Mouse (Mus musculus): ENCODE data around the gene Slc38a5.

The Slc38a5 gene

DNA sequence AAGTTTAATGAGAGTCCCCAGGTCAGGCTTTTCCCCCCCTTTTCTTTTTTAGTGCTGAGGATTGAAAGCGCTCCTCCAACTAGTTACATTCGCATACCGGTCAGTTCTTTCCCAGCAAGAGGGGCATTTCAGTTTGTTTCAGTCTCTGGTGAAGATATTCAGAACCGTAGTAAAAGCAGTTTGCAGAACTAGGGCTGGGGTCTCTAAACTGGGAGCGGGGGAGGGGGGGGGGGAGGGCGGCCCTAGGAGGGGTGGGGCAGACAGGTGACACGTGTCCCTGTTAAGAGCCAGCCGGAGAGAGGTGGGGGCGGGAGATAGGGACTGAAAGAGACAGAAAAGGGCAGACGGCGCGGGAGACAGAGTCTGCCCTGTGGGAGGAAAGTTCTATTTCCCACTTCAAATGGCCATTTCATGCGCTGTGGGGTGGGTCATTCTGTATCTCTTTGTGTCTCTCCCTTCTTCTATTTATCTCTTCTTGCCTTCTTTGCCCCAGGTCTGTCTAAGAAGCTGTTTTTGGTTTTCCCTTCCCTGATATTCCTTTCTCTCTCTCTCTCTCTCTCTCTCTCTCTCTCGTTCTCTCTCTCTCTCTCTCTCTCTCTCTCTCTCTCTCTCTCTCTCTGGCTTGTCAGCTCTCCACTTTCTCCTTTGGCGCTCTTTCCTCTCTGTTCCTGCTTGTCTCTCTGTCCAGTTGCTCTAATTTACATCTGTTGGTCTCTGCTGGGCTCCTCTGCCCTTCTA lies at the start of gene Slc38a5:
Gene Slc38a5 (plus strand): TSS at position 51 of the 738 bp plus-strand sequence.
- DNase-seq: no peak

DNA sequence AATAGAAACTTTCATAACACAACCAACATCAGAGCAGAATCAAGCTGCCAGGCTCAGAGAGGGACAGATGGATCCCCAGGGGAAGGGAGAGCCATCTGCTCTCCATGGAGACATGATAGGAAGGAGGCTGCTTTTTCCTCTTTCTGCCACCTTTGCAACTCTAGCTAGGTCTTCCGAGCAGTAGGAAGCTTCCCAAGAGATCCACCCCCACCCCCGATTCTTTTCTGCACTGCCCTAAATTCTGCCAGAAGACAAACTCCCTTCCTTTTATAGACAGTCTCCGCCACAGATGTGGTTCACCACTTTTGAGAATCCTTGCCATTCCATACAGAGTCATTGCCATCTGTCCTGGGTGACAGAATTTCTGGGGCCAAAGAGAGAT lies 48.6 kb upstream of the Slc38a5 start:
- peak; percentile 73 for DNase-seq

DNA sequence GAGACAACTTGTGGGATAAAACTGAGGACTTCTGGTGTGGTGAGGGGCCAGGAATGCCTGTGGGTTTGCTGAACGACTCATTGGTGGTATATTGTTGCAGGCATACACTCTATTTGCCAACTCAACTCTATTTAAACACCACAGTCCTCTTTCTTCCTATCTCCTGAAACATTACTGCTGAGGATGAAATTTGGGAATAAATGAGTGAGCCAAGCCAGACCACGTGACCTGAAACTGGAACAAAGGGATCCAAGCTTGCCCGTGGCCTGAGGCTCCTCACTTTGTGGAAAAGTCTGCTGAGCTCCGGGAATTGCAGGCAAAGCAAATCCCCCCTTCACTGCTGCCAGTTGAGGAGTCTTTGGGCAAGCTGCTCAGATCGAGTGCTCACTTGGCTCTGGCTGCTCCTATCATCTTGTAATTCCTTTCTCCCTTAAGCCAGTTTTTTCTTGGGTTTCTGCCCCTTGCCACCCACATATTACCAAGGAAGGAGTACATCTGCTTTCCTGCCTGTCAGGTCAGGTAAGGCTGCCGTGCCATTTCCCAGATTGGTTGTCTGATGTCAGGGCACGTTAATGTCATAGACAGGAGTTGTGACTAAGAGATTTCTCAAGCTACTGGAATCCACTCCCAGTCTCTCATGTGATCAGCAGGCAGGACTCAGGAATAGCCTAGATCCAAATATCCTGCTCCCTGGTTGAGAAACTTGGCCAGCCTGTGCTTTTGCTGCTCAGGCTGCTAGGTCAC lies 48.1 kb upstream of the Slc38a5 start:
- DNase-seq: peak; percentile 15

DNA sequence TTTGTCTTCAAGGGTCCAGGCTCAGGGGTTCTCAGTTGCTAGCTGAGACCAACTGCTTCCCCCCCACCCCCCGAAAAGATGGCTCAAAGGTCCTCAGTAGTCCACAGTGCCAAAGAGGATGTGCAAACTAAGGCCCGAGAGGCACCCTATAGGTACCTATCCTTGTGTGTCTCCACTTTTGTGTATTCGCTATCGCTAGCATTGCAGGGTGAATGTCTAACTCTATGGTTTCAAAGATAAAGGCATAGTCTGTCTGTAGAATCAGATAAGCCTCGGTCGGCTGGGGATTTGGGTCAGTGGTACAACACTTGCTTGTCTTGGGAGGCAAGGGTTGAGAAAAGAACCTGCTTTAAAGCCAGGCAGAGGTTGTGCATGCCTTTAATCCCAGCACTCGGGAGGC lies 47.5 kb upstream of the Slc38a5 start:
- DNase-seq: no peak

DNA sequence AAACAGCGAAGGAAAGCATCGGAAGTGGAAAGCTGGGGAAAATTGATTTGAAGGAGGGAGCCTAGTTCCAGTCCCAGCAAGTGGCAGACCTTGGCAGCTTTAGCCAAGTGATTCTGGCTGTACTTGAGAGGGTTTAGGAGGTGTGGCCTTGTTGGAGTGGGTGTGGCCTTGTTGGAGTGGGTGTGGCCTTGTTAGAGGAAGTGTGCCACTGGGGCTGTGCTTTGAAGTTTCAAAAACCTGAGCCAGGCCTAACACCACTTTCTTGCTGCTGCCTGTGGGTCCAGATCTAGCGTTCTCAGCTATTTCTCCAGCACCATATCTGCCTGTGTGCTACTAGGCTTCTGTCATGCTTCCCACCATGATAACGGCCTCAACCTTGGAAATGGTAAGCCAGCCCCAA lies 40.7 kb upstream of the Slc38a5 start:
- no peak for DNase-seq

DNA sequence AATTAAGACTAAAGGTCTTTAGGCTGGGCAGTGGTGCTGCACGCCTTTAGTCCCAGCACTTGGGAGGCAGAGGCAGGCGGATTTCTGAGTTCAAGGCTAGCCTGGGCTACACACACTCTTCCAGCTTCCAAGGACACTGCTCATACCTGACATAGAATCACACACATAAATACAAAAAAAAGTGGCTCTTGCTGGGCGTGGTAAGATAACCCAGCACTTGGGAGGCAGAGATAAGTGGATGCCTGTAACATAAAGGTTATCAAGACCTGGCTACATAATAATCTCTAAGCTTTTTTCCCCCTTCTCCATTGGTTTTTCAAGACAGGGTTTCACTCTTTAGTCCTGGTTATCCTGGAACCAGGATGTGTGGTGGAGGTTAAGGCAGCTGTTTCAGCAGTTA lies 37.3 kb upstream of the Slc38a5 start:
- DNase-seq: no peak

DNA sequence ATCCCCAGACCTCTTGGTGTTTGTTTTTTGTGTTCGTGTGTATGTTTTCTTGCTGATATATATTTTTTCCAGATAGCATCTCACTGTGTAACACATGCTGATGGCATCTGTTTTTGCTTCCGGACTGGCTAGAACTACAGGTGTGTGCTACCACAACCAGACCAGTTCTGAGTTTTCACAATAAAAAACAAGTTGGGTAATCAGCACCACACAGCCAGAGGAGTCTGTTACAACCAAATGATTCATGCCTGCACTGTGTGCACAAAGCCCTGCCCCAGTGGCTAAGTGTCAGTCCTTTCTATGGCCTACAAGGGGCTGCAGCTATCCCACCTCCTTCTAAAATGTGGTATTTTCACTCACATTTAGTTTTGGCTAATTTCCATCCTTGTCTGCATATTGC lies 34.2 kb upstream of the Slc38a5 start:
- no peak for DNase-seq

DNA sequence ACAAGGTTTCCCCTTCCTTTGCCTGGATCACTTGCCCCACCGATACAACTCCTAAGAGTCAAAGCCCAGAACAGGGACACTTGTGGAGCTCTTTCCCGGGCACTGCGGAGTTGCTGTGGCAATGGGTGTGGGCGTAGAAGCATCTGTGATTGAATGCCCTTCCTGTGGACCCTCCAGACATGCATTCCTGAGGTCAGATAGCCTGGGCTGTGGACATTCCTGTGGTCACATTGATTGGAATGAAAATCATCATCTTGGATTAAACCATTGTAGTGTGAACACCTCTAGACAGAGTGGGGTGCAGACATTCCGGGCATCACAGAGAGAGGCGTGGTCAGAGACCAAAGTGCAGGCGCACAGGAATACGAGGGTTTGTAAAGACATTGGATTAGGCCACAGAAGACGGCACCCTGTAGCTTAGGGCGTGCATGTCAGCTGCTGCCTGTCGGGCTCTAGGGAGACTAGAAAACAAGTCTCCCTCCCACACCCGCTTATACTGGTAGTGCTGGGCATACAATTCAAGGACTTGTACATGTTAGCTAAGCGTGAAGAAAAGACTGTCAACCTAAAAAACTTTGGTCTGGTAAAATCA lies 32.0 kb upstream of the Slc38a5 start:
- no peak for DNase-seq

DNA sequence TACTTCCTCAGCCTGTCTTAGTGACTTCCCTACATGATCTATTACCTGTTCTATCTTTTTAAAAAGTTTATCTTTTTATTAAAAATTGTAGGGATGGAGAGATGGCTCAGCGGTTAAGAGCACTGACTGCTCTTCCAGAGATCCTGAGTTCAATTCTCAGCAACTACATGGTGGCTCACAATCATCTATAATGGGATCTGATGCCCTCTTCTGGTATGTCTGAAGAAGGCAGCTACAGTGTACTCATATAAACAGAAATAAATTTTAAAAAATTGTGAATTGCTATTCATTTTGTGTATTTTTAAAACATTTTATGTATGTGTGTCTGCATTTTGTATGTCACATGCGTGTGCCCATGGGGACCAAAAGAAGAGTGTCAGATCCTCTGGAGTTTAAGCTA lies 23.3 kb upstream of the Slc38a5 start:
- DNase-seq: no peak

DNA sequence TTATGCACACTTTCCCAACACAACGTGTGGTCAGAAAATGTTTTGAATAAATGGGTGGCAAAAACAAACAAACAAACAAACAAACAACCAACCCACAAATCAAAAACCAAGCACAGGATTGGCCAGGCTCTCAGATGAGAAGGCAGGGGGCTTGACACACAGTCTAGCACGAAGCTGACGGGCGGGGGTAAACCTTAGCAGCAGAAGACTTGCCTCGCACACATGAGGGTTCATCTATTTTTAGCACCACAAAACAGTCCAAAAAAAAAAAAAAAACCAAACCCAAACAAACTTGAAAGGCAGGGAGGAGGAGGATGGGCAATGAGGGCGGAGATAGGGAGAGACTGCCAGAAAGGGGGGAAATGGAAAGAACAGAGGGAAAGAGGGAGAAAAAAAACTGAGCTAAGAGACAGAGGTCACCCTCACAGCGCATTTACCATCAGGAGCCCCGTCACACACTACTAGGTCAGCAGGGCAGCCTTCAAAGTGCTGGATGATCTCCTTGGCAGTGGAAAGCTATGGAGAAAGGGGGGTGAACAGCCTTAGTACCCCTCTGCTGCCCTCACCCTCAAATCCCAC lies 22.3 kb upstream of the Slc38a5 start:
- DNase-seq: no peak

DNA sequence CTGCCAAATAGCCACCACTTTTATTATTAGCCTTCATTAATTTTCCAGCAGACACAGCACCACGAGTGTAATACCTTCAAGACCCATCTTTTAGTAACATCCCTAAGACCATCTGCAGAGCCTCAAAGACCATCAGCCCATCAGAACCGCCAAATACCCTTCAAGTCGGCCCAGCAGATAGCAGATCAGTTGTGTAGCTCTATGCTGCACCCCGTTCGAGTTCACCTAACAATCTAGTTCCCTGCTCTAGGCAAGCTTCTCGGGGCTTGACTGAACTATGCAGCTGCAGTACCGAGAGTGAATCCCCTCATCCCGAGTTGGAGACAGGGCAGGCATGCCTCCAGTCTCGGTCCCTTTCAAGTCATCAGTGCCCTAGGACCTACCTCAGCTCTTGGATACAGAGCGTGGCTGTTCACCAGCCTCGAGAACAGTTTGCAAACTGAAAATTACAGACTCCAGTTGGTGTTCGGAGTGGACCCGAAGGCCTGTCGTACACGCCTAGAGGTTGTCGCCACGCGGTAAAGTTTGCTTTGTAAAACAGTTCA lies 19.1 kb upstream of the Slc38a5 start:
- DNase-seq: no peak

DNA sequence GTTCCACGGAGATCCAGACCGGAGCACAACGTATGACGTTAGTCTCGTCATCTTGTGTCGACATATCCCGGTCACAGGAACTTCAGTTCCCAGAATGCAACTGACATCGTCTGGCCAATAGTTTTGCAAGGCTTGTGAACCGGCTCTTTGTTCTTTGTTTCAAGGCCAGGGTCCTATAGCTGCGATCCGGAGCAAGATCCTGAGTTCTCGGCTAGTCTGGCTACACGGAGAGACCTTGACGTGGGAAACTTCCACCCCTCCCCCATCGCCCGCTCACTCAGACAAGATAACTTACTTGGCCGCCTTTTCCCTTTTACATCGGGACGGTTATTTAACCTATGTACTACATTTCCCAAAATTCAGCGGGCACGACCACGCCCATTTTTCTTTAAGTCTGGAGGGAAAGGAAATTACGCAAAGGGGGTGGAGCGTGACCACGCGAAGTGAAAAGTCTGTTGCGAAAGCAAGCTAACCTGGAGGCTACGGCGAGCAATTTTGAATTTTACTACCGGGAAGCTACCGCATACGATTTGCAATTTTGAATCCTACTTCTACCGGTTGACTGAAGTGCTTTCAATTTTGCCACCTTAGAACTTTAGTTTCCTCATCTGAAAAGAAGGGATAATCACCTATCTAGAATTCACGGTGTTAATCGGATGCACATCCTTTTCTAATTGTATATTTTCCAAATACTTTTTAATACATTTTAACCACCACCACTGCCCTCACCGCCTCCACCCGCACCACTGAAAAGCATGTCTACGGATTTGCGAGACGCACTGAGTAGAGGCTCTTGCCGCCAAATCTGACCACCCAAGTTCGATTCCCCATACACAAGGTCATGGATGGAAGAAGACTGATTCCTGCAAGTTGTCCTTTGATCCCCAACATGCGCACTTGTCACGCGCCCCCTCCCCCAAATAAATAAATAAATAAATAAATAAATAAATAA lies 18.3 kb upstream of the Slc38a5 start, which contains the start of gene Ftsj1:
Gene Ftsj1 (minus strand): TSS at position 73 of the 952 bp plus-strand sequence.
- peak; percentile 87 for DNase-seq

DNA sequence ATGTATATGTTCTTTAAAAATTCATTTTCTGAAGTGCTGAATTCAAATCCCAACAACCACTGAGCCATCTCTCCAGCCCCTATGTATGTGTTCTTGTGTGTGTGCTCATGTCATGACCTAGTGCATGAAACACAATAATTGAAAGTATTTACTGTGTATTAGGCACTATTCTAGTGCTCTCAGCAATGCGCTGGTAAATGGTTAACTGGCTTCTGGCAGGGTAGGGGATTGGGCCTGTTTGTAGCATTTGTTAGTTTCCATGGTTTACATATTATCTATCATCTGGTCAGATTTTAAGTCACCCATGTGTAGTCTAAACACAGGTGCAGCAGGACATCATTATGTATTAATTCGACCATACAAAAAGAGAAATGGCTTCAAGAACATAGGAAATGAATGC lies 17.2 kb upstream of the Slc38a5 start:
- no peak for DNase-seq

DNA sequence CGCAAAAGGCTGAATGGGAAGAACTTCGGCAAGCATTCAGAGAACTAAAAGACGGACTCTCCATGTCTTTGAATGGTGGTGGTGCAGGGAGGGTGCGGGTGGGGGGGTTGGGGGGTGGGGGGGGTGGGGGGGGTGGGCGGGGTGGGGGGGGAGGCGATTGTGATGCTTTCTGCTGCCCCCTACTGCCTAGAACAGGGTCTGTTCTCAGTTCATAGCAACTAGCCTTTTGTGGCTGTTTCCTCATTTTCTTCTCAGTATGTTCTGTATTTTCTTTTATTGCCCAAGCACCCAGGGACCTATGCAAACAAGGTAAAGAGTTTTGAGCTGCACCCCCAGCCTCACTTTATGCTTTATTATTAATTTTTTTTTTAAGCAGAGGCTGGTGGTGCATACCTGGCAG lies 15.1 kb upstream of the Slc38a5 start:
- no peak for DNase-seq

DNA sequence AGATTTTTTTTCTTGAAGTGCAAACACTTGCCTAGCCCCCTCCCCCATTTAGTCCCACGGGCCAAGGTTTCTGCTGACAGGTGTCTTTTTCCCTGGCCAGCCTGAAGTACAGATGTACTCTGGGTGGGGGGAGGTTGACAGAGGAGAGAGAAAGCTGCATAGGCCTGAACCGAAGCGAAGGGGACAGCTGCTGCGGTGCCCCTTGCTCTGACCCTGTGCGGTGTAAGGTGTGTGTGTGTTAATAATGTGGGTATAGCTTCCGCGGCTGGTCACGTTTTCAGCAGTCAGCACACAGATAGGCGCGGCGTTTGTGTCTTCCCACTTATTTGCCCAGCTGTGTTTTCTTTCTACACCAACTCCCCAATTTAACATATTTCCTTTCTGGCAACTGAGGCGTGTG lies 11.5 kb upstream of the Slc38a5 start:
- no peak for DNase-seq

DNA sequence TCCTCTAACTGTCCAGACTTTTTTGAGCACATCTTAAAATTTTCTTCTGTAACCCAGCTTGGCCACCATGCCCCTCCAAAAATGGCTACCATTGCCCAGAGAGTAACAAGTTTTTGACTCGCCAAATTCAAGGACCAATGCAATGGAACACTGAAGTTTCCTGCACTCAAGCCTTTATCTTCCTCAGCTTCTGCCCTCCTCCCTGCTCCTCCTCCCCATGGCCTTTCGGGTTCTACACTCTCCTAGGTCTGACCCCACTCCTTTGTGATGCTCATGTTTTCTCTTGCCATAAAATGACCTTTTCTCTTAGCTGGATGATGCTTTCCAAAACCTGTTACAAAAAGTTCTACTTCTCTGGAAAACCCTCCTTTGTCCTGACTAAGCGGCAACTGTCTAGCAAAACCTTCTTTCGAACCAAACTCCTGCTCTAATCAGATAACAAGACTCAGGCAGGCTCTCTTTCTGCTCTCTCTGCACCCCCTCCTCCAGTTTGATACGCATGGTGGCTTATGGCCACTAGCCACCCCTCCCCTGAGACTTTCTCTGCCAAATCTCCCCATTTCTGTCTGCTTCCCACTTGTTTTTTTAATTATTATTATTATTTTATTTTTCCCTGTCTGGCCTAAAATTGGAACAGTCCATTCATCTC lies 7.7 kb upstream of the Slc38a5 start:
- no peak for DNase-seq

DNA sequence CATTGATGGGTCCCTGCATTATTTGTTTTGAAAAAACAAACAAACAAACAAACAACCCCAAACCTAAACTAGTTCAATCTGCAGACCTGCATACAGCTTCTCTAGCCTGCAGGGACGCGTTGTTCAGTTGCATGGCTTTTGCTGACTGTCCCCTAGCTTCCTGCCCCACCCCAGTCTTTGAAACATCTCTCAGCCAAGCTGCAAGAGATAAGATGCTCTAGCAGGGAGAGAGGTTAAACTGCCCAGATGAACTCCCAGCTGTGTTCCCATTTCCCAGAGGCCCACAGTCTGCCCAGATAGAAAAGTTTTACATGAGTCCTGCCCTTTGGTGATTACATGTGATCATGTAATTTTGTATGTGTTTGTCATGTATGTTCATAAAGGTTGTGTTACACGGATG lies 6.7 kb upstream of the Slc38a5 start:
- no peak for DNase-seq

DNA sequence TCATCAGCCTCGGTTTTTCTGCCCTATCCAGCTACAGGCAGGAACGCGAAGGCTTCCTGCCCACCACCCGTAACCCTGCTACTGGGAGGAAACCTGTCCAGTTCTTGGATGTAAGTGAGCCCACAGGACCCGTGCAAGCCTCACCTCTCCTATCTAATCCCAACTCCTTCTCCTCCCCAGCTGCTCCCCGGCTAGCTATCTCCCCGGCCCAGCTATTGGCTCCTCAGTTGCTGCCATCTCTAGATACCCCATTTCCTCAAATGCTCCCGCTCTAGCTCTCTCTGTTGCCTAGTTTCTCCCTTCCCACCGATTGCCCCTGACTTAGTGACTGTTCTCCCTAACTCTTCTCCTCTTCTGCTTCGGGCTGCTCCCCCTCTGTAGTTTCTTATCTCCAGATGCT lies 1.1 kb downstream of the Slc38a5 start:
- DNase-seq: no peak

DNA sequence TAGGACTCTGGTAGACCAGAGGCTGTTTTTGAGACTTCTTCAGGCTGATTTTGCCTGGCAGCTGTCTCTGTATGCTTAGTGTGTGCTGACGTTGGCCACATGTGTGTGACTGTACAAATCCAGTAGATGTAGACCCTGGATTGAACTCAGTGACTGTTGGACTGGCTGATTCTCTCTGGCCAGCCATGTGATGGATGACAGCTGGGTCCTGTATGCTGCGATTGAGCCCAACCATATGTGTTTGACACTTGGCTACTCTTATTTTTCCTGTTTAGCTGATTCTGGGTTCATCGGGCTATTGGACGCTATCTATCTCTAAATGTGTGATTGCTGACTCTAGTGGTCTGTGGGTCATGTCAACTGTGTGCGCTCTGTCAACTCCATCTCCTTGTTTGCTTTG lies 3.1 kb downstream of the Slc38a5 start:
- DNase-seq: no peak

DNA sequence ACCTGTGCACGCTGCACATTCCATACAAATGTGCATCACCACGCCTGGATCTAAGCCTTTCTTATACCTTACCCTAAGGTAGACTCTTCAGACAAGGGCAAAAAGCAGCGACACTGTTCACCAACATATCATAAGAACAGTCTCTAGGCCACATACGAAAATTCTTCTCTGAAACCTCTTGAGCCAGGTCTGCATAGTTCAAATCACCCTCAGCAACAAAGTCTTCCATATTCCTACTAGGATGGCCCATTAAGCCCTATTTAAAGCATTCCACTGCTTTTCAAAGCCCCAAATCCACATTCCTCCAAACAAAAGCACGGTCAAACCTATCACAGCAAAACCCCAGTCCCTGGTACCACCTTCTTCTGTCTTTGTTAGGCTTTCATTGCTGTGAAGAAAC lies 17.7 kb downstream of the Slc38a5 start:
- DNase-seq: no peak

DNA sequence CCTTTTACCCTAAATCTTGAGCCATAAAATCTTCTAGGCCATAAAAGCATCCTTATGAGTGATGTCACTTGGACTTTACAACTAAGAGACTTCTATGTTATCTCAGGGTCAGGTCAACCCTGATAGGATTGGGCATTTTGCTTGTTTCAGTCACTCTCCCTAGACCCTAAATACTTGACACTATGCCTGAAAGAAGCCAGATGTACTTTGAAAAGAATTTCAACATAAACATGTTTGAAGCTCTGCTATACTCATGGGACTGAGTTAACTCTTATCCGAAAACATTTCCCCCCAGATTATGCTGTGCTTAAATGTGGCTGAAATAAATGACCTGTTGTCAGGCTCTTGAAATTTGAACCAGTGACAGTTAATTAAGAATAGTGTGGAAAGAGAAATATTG lies 38.4 kb downstream of the Slc38a5 start:
- no peak for DNase-seq

DNA sequence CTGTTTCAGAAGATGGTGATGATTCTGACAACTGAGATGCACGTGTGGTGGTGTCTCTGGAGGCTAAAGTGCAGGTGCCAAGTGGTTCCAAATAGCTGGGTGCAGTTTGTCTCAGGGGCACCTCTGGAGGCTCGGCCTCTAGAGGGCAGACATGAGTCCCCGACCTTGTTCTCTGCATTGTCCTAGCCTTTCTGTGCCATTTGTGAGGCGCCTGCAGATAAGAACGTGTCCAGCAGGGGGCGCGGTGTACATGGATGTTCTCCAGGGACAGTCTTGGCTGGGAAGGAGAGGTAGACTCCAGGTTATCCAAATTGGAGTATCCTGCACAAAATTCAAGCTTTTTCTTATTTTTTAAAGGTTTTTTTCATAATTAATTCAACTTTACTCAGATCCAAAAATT lies 44.0 kb downstream of the Slc38a5 start:
- peak; percentile 5 for DNase-seq
